Mouse (Mus musculus): Measurements from ENCODE around the gene Klf15. TPM values are rescaled to one million over a fixed set of nuclear protein-coding genes. Genes with fewer than 3 reads are reported as not detected.

Gene Klf15
- total RNA-seq, 2 experiments from 2014 or later, result 14.8 to 42.1 TPM

GRCm38 (mm10) chr6:90463890-90464421 is 1.6 kb downstream of the Klf15 start:
- DNase-seq, result no peak

DNA sequence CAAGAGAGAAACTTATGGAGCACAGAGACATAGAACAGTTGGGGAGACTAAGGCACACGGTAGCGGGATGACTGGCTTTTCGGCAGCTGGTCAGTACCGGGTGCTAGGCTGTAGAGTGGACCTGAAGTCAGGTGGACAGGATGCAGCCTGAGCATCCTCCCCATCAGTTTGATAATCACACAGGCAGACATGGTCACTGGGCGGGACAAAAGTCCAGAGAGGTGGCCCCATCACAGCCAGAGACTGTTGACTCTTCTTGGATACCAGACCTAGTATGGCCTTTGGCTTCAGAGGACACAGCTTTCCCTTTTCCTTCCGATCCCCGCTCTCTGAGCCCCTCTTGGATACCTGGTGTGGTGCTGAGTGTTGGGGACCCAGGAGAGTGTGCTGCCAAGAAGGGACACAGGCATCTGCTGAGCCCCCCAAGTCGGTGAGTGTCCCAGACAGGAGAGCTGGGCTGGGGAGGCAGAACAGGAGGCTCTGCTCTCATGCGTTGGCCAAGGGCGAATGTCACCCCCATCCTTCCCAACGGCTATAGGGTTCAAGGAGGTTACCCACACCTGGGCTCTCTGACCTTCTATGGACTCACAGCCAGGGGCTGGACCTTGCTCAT is 2.8 kb downstream of the Klf15 start:
- DNase-seq, result no peak

GRCm38 (mm10) chr6:90466079-90466478 is 3.7 kb downstream of the Klf15 start:
- peak; percentile 83 for DNase-seq

GRCm38 (mm10) chr6:90466847-90467410 is 4.6 kb downstream of the Klf15 start:
- DNase-seq, result peak; percentile 62

DNA sequence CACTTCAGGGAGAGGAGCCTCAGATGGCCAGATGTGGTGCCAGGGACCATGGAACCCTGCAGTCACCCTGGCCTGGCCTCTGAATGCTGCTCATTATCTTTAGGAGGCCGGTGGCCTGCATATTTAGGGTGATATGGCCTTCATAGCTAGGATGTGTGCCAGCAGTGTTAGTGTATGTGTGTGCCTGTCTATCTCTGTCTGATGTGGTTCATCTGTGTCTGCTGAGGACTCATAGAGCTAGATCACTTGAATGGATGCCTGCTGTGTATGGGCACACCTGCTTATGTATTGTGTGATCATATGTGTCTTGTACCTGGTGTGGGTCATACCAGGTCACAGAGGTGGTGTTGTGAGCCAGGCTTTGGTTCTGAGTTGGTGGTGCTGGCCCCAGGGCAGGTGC is 5.8 kb downstream of the Klf15 start:
- DNase-seq, result no peak

DNA sequence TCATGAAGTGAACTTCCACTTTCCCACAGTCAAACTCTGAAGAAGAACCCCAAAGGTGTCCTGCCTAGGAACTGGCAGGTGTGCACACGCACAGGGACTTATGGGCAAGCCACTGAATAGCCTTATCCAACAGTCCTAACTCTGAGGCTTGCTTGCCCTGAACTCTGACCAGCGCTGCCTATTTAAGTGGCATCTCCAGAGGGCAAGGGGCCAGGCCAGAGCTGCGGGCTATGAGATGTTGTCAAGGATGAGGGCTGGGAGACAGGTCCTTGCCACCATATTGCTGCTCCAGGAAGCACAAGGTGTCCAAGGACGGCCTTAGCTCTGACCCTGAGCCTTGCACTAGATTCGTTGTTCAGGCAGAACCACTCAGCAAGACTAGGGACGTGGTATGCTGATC is 6.7 kb downstream of the Klf15 start:
- no peak for DNase-seq

DNA sequence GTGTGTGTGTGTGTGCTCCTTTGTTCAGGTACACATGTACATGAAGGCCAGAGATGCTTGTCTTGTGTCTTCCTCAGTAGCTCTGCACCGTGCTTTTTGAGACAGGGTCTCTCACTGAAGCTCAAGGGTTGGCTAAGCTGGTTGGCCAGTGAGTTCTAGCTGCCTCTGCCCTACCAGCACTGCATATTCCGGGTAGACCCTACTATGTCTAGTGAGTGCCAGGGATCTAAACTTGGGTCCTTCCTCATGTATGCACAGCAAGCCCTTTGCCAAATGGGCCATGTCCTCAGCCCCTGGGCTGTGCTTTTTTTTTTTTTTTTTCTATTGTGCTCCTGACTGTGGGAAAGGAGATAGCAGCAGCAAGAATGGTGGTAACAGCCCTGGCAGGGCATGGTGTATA is 7.9 kb downstream of the Klf15 start:
- DNase-seq, result no peak

- peak; percentile 25 for DNase-seq
Measured at GRCm38 (mm10) chr6:90470947-90471541, 8.7 kb downstream of the Klf15 start.

DNA sequence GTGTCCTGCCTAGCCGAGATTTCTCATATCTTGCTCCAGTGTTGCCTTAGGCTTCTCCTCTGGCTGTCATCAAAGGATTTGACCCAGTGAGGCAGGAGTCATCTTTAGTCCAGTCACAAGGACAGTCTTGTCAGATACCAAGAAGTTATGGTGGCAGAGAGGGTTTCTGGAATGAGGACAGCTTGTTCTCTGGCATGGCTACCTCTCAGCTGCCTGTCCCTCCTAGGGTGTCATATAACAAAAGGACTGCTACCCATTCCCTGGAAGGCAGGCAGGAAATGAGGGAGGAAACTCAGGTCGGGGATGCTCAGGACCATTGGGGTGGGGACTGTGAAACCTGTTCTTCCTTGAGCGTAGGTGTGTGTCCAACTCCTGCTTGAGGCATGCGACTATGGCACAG is 9.7 kb downstream of the Klf15 start:
- DNase-seq, result no peak

- no peak for DNase-seq
Measured at GRCm38 (mm10) chr6:90472697-90473096, 10.3 kb downstream of the Klf15 start.

DNA sequence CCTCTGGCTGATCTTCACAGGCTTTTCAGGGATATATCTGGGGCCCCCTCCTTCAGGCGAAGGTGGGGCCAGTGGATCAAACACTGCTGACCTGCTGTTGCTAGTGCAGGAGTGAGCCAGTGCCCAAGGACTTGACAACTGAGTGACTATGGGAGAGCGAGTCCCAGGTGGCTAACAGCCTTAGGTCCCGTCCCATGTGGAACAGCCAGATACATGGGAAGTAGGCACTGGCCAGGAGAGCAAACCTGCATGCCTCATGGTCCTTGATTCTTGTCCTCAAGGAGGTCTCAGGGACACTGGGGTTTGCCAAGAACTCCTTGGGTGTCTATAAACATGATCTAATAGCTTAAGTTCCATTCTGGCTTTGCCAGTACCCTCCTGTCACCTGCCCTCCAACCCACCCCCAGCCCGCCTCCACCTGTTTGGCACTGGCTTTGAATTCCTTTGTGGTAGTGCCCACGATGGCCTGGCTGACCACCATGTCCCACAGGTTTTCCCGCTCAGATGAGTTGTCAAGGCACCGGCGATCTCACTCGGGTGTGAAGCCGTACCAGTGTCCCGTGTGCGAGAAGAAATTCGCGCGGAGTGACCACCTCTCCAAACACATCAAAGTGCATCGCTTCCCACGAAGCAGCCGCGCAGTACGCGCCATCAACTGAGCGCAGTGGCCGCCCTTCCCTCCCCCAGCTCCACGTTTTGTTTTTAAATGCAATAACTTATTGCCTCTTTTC is 11.4 kb downstream of the Klf15 start:
- no peak for DNase-seq

- no peak for DNase-seq
Measured at GRCm38 (mm10) chr6:90474361-90474750, 12.0 kb downstream of the Klf15 start.

GRCm38 (mm10) chr6:90475176-90475853 is 12.9 kb downstream of the Klf15 start:
- DNase-seq, result no peak

DNA sequence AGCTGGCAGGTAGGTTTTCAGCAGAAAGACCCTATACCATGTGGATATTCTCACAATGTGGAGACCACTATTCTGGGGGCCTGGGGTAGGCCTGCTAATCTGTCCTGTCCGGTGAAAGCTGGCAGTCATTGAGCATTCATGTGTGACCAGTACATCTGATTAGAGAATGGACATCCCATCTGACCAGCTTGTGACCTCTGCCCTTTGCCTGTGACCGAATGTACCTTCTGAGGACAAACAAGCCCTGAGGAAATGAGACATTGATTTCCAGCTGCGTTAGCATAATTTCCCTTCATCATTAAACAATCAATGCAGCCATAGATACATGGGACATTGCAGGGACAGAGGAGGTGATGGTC is 13.5 kb downstream of the Klf15 start:
- DNase-seq, result no peak

DNA sequence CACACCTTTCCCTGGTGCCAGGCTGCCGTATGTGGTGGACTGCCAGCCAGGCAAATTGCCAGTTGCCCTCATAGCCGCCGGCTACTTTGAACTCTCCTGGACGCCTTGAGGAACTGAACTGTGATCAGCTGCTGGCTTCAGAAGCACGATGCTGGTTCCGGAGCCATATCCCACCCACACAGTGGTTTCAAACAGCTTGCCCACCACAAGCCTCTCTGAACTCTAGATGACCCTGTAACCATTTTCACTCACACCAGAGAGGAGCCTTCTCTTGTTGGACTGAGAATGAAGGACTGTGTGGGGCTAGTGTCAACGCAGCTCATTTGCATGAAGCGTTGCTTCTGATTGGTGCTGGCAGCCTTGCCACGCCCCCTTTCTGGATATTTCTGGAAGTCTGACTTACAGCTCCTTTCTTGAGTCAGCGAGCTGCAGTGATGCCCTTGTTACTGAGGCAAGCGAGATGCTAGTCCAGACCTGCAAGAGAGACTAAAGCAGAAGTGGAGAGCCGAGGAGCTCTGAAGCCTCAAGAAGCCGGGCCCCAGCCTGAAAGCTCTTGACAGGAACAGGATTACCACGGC is 14.7 kb downstream of the Klf15 start:
- DNase-seq, result peak; percentile 32

- no peak for DNase-seq
Measured at GRCm38 (mm10) chr6:90484249-90484648, 21.9 kb downstream of the Klf15 start.

DNA sequence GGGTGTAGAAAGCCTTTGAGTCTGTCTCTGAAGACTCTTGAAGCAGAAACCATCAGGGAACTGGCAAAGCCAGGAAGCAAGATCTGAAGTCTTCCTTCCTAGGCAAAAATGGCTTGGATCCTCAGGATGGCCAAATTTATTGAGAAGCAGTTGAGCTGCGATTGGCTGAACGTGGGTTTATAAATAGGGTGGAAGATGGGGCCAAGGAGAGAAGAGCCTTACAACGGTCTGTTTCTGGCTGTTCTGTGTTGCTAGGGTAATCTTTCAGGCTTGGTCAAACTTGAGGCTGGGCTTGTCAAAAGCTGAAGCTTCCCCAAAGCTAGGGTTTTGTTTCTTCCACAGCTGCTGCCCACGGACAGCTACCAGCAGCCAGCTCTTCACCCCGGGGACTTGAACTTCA is 22.5 kb downstream of the Klf15 start:
- DNase-seq, result no peak

DNA sequence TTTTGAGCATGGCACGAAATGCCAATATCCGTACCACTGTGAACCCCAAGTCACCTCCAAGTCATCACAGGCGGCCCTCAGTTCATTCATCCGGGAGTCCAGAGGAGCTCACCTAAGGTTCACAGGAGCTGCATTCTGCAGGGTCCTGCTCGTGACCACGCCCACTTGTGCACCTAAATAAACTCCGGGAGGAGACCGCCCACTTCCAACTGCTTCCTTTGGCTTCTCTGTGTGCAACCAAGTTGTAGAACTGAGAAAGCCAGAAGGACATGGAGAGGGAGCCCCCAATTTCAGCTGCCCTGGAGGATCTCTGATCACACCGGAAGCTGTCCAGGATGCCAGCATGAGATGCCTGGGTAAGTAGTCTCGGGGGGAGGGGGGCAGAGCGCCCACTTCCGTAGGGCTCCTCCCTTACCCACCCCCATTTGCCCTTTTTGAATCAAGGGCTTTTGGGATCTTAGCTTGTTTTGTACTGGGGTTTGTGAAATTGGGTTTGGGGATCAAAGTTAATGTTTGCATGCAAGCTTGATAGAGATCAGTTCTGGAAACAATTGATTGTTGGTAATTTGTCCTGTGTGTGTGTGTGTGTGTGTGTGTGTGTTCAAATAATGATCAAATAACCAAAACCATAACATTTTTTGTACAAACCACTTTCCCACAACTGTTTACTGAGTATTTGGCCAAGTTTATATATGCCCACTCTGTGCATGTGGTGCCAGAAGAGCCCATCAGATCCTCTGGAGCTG is 24.0 kb downstream of the Klf15 start, which contains the start of gene Aldh1l1:
TSS of gene Aldh1l1 (plus strand) at position 252 of the 746 bp plus-strand sequence.
- DNase-seq, result no peak

DNA sequence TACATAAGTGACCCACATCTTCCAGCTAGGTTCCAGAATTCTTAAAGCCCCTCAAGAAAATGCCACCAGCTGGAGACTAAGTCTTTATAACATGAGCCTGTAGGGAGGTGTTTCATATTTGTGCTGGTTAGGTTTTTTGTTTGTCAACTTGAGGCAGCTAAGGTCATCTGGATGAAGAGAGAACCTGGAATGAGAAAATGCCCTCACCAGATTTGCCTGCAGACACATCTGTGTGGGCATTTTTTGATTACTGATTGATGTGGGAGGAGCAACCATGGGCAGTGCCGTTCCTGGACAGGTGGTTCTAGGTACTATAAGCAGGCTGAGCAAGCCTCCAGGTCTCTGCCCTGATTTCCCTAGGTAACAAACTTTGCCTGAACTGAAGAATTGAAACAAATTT is 25.2 kb downstream of the Klf15 start:
- no peak for DNase-seq

DNA sequence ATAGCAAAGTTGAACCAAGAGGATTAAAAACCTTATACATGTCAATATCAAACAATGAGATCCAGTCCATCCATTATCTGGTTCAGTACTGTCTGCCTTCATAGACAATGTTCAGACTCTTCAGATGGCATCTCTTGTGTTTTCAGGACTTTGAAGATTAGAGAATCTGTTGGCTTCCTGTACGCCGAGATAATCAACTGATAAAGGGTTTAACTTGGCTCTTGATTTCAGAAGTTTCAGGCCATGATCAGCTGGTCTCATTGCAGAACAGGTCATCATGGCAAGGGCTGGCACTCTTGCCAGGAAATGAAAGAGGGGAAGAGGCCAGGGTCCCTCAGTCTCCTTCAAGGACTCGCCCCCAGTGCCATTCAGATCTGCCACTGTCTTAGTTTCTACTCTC is 27.2 kb downstream of the Klf15 start:
- no peak for DNase-seq

DNA sequence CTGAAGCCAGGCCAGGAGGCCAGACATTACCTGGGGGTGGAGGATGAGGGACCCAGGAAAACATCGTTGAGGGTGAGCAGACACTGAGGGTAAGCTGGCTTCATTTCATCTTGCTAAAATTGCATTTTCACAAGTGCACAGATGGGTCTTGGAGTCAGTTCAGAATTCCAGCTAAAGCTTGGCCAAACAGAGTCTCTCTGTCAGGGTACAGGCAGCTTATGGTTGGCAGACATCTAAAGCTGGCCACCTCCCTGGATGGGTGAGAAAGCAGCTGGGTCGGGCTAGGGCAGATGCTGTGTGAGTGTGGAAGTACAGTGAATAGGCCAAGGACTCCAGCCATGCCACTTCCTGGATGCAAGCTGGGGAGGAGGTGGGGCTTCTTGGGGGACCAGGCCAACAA is 28.6 kb downstream of the Klf15 start:
- no peak for DNase-seq

All from adrenal gland, postnatal 10 days (tissue).